Mouse (Mus musculus) frontal cortex, adult (tissue): ENCODE data around the gene Cavin2.
A peak's percentile ranks its signal among the peaks of the same experiment; 100 is the strongest.

Experiments
- ATAC-seq: cut with Nextera tagmentation; 2 replicates; pipeline ENCODE4 v1.9.2; 2017; ENCODE audit warnings: mild to moderate bottlenecking, moderate library complexity, mixed read lengths; ENCODE audit not compliant: low TSS enrichment

Cavin2 gene

DNA sequence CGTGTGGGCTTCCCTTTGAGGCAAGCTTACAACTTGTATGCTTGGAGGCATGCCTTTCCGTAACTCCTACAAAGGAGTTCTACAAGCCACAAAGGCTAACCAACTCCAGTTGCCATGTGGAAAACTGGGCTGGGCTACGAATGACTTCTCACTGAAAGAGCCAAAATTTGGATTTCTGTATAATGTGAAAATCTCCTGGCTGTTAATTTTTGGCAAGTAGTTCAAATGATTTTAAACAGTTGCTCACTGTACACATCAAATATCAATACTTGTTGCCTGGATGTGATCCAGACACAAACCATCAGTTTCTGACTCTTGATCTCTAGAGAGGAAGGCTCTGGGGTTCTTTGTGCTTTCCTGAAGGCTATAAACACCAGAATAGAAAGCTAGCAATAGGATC, 18.1 kb downstream of the Cavin2 start:
- ATAC-seq, result no peak

DNA sequence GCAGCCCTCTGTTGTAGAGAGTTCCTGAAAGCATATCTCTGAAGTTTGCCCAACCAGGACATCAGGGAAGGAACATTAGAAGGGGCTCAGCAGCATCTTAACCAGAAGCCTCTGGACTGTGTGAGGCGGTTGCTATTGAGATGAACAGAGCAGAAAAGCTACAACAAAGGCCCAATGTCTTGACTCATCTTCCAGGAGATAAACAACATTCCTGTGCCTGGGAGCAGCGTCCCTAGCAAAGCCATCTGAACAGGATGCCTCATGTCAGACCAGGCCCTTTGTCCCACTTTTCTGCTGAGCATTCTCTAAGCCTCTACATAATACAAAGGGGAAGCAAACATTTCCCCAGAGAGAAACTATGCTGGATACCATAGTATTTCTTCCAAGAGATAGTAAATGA, 26.6 kb downstream of the Cavin2 start:
- ATAC-seq, result no peak

GRCm38 (mm10) chr1:51323506-51323905, 34.6 kb downstream of the Cavin2 start:
- ATAC-seq, result no peak

GRCm38 (mm10) chr1:51328541-51328940, 39.6 kb downstream of the Cavin2 start:
- no peak for ATAC-seq

GRCm38 (mm10) chr1:51332986-51333385, 44.1 kb downstream of the Cavin2 start:
- ATAC-seq, result peak; percentile 16; the same call in 1 of the 2 replicates

DNA sequence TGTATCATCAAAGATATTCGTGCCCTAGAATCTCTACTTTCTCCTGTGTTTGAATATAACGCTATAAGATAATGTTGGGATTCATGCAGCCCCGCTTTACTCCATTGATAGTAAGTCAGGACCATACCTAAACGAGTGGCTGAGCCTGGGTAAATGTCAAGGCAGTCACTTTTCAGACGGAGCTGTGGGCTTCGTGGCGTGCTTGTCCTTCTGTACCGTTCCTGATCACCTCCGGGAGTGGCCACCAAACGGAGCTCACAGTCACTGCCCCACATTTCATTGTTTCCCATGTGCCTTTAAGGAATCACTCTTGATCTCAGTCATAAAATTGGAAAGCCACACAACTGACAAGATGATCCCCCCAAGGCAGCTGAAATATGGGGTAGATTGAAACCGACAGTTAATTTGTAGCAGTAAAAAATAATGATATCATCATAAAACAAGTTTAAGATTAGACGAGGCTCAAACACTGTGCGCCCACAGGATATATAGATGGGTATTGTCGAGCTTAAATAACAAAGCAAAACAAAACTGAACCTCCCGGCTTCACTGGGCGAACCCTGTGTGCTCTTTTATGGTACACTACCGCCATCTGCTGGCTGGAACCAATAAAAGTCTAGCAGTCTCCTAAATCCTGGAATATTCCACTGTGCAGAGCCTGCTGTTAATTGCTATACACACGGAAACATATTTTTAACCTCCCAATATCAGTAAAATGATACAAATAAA, 44.8 kb downstream of the Cavin2 start:
- peak; percentile 81 for ATAC-seq

GRCm38 (mm10) chr1:51334289-51334688, 45.4 kb downstream of the Cavin2 start:
- ATAC-seq, result peak; percentile 96

DNA sequence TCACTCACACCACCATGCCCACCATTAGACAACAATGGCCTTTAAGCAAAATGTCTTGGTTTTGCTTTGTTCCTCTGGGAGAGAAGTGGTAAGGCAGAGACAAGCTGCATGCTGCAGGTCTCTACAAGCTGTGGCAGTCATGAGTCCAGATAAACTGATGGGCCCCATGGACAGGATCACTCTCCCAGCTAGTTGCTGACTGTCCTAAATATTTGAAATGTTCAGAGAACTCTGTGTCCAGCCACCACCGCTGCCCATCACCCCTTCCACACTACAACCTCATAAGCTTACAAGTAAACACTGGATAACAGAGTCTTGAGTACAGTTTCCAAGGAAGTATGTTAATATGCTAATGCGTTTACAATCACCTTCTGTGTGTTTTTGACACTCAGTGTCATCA, 46.2 kb downstream of the Cavin2 start:
- no peak for ATAC-seq

DNA sequence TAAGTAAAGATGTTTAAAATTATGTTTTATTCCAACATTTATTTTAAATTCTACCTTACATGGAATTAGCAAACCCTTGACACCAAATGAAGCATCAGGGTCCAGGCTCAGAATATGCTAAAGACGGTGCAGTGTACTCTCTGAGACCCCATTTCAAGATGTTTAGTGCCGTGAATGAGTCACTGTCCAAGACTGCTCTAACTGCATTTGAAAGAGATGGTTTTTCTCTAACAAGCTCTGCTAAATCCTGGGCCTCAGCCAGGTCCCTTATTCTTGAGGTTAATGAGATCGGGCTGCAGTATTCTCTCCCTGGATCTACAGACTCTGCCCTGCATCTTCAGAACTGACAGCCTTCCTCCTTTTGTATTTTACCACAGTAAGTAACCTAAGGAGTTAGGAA, 55.2 kb downstream of the Cavin2 start:
- no peak for ATAC-seq

DNA sequence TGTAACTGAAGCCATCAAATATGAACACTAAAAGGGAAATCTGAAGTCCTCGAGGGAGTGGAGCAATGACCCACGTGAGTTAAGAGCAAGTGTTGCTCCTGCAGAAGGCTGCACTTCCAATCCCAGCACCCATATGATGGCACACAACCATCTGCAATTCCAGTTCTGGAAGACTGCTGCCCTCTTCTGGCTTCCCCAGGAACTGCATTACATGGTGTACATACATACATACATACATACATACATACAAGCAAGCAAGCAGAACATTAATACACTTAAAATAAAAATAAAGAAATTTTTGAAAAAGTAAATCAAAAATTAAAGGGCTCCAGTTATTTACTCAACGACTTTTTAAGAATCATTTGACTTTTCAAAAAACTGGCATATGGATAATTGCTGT, 58.7 kb downstream of the Cavin2 start:
- no peak for ATAC-seq

DNA sequence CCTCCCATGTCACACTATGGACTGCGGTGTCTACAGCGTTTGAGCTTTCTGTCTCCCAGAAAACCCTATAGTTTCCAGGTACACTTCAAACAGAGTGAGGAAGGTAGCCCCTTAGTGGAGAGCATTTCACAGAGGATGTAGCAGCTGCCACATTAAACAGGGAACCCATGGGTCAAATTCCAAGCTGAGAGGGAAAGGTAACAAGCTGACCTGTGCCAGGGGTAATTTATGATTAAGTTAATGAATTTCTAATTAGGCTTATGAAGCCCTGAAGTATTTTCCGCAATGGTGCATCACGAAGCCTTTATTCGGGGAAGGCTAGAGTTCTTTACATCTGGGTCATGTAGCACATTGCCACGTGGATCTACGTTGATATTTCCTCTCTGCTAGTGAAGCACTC, 59.7 kb downstream of the Cavin2 start:
- no peak for ATAC-seq

DNA sequence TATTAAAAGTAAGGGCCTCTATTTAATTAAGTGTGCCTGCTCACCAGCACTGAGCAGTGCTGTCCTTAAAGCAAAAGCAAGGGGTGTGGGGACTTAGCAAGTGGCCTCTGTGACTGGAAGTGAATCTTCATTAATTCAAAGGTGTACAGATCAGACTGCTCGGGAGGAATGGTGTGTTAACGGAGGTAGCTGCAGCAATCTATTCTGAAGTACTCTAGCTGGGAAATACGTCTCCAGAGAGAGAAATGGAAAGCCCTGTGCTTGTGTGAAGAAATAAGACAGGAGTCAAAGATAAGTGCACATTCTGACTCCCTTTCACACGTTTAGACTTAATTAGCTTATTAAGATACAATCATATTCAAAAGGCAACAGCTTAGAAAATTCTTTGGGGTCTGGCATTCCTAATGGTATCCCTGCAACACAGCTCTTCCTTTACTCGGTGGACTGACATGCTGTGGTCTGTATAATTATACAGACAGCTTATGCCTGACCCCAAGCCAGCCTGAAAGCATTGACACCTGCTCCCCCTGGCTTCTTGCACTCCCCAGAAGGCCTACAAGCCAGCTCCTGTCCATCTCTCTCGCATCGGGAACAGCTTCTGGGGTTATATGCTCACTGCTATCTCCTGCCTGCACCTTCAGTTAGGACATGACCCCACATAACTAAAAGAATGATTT, 60.5 kb downstream of the Cavin2 start:
- no peak for ATAC-seq
